Mouse (Mus musculus) embryonic stem cell, embryonic (primary cell): ENCODE data around the gene Armc2.

Experiments
- CTCF ChIA-PET, 4 experiments: fragments of 300-600 bp in 2 of 4; fragments of 350-600 bp in 2 of 4; sonication (Branson Sonifier 250); formaldehyde crosslinking; loops; one replicate each; lab custom pipeline; 2022; ENCODE audit warnings: inconsistent platforms in 2 of 4; lab: Charles Lee
- POLR2A ChIA-PET, 4 experiments: fragments of 300-600 bp in 2 of 4; fragments of 350-600 bp in 2 of 4; sonication (Branson Sonifier 250); formaldehyde crosslinking; loops; one replicate each; lab custom pipeline; 2022; ENCODE audit warnings: antibody characterized with exemption in 4 of 4, inconsistent platforms in 1 of 4; lab: Charles Lee

Armc2 gene

GRCm38 (mm10) chr10:42033571-42033970, 15.3 kb upstream of the Armc2 start:
- ChIA-PET CTCF (no interaction called here), POLR2A (interaction anchor here in 1 of 4 experiments (0.6 kb wide), 1 partner anchor 291 kb away, joined by 3 read pairs; no protein-coding TSS in a partner anchor)

- CTCF ChIA-PET = interaction anchor here (0.5 to 1.5 kb wide), 20 partner anchors 9 to 267 kb away, joined by 3 to 12 read pairs (median 4); no protein-coding TSS in a partner anchor
- POLR2A ChIA-PET = interaction anchor here (0.6 to 1.5 kb wide), 11 partner anchors 21 to 264 kb away, joined by 3 to 7 read pairs (median 3); no protein-coding TSS in a partner anchor
These were observed 12.8 kb upstream of the Armc2 start for GRCm38 (mm10) chr10:42031021-42031420.

GRCm38 (mm10) chr10:42029502-42029901, 11.3 kb upstream of the Armc2 start:
- POLR2A ChIA-PET = interaction anchor here in 3 of 4 experiments (0.6 to 2.0 kb wide), 12 partner anchors 13 to 278 kb away, joined by 3 to 8 read pairs (median 4); no protein-coding TSS in a partner anchor
- CTCF ChIA-PET = interaction anchor here (0.6 to 3.9 kb wide), 19 partner anchors 9 to 1093 kb away, joined by 3 to 21 read pairs (median 4); no protein-coding TSS in a partner anchor

- ChIA-PET CTCF (interaction anchor here in 3 of 4 experiments (0.5 to 3.9 kb wide), 6 partner anchors 46 to 709 kb away, joined by 3 to 21 read pairs (median 4); no protein-coding TSS in a partner anchor), POLR2A (interaction anchor here in 3 of 4 experiments (1.2 to 1.7 kb wide), 5 partner anchors 30 to 587 kb away, joined by 3 to 5 read pairs (median 3); no protein-coding TSS in a partner anchor)
These were observed 9.1 kb upstream of the Armc2 start for GRCm38 (mm10) chr10:42027337-42027736.

- CTCF ChIA-PET = interaction anchor here in 3 of 4 experiments (0.6 to 1.2 kb wide), 4 partner anchors 27 to 271 kb away, joined by 3 to 5 read pairs (median 4); no protein-coding TSS in a partner anchor
- POLR2A ChIA-PET = interaction anchor here in 2 of 4 experiments (1.0 to 1.8 kb wide), 5 partner anchors 27 to 521 kb away, joined by 3 to 6 read pairs (median 4); no protein-coding TSS in a partner anchor
These were observed 6.2 kb upstream of the Armc2 start for GRCm38 (mm10) chr10:42024406-42024805.

GRCm38 (mm10) chr10:42021536-42021935, 3.3 kb upstream of the Armc2 start:
- ChIA-PET POLR2A (no interaction called here), CTCF (interaction anchor here in 3 of 4 experiments (0.6 to 2.2 kb wide), 4 partner anchors 10 to 477 kb away, joined by 4 to 6 read pairs (median 5); no protein-coding TSS in a partner anchor)

GRCm38 (mm10) chr10:42014086-42014485, 4.2 kb downstream of the Armc2 start:
- ChIA-PET POLR2A (interaction anchor here in 1 of 4 experiments (1.5 kb wide), 1 partner anchor 16 kb away, joined by 6 read pairs; no protein-coding TSS in a partner anchor), CTCF (no interaction called here)

GRCm38 (mm10) chr10:42010761-42011435, 7.3 kb downstream of the Armc2 start:
- ChIA-PET POLR2A (interaction anchor here in 2 of 4 experiments (0.5 to 1.5 kb wide), 5 partner anchors 12 to 266 kb away, joined by 3 to 4 read pairs (median 4); no protein-coding TSS in a partner anchor), CTCF (interaction anchor here in 1 of 4 experiments (0.5 kb wide), 1 partner anchor 40 kb away, joined by 9 read pairs; no protein-coding TSS in a partner anchor)

- CTCF ChIA-PET = interaction anchor here in 1 of 4 experiments (0.6 kb wide), 1 partner anchor 39 kb away, joined by 3 read pairs; no protein-coding TSS in a partner anchor
- POLR2A ChIA-PET = interaction anchor here in 1 of 4 experiments (1.2 kb wide), 1 partner anchor 14 kb away, joined by 3 read pairs; no protein-coding TSS in a partner anchor
These were observed 13.0 kb downstream of the Armc2 start for GRCm38 (mm10) chr10:42005259-42005658.

- POLR2A ChIA-PET = no interaction called here
These were observed 13.6 kb downstream of the Armc2 start for GRCm38 (mm10) chr10:42004690-42005089.

GRCm38 (mm10) chr10:42004056-42004455, 14.2 kb downstream of the Armc2 start:
- POLR2A ChIA-PET = no interaction called here
- CTCF ChIA-PET = no interaction called here

More at GRCm38 (mm10) chr10:42004690-42005089, 13.6 kb downstream of the Armc2 start:
- CTCF ChIA-PET = no interaction called here

- ChIA-PET POLR2A (interaction anchor here in 1 of 4 experiments (0.5 kb wide), 1 partner anchor 1471 kb away, joined by 3 read pairs; no protein-coding TSS in a partner anchor), CTCF (no interaction called here)
These were observed 14.7 kb downstream of the Armc2 start for GRCm38 (mm10) chr10:42003576-42003975.

GRCm38 (mm10) chr10:42002436-42002835, 15.8 kb downstream of the Armc2 start:
- ChIA-PET POLR2A (interaction anchor here in 2 of 4 experiments (0.7 to 1.3 kb wide), 3 partner anchors 10 to 172 kb away, joined by 3 to 5 read pairs (median 3); no protein-coding TSS in a partner anchor), CTCF (no interaction called here)

GRCm38 (mm10) chr10:42001260-42001659, 17.0 kb downstream of the Armc2 start:
- CTCF ChIA-PET = no interaction called here
- POLR2A ChIA-PET = interaction anchor here in 2 of 4 experiments (0.7 to 1.3 kb wide), 2 partner anchors 12 to 171 kb away, joined by 3 read pairs; no protein-coding TSS in a partner anchor

GRCm38 (mm10) chr10:41997691-41998178, 20.5 kb downstream of the Armc2 start:
- ChIA-PET CTCF (interaction anchor here (0.5 to 1.6 kb wide), 7 partner anchors 17 to 319 kb away, joined by 3 to 4 read pairs (median 3); no protein-coding TSS in a partner anchor), POLR2A (interaction anchor here in 3 of 4 experiments (0.6 to 2.1 kb wide), 34 partner anchors 8 to 1627 kb away, joined by 3 to 7 read pairs (median 4); partner anchors contain the start of gene Snx3 (in 1 of the 3))

- ChIA-PET POLR2A (interaction anchor here in 2 of 4 experiments (1.5 to 2.0 kb wide), 4 partner anchors 34 to 282 kb away, joined by 5 to 6 read pairs (median 6); no protein-coding TSS in a partner anchor), CTCF (interaction anchor here in 2 of 4 experiments (0.5 to 1.4 kb wide), 2 partner anchors 52 to 301 kb away, joined by 3 to 9 read pairs; no protein-coding TSS in a partner anchor)
These were observed 22.1 kb downstream of the Armc2 start for GRCm38 (mm10) chr10:41996157-41996556.

- ChIA-PET POLR2A (interaction anchor here in 3 of 4 experiments (0.6 to 1.3 kb wide), 7 partner anchors 57 to 1617 kb away, joined by 3 to 4 read pairs (median 4); no protein-coding TSS in a partner anchor), CTCF (interaction anchor here (0.5 to 1.8 kb wide), 8 partner anchors 14 to 483 kb away, joined by 3 to 8 read pairs (median 4); no protein-coding TSS in a partner anchor)
These were observed 23.2 kb downstream of the Armc2 start for GRCm38 (mm10) chr10:41995051-41995450.

- POLR2A ChIA-PET = interaction anchor here in 3 of 4 experiments (0.5 to 1.3 kb wide), 10 partner anchors 15 to 1616 kb away, joined by 3 to 4 read pairs (median 3); no protein-coding TSS in a partner anchor
- CTCF ChIA-PET = interaction anchor here (0.5 to 1.8 kb wide), 8 partner anchors 14 to 483 kb away, joined by 3 to 8 read pairs (median 4); no protein-coding TSS in a partner anchor
These were observed 23.7 kb downstream of the Armc2 start for GRCm38 (mm10) chr10:41994578-41994977.
